In genomic region chr10:69101988-69102387, GRCm38 (mm10) we compare ENCODE assay signal across 9 mouse cellular contexts. TPM values are rescaled to one million over a fixed set of nuclear protein-coding genes. Genes with fewer than 3 reads are reported as not detected.
DNase-seq lines count a peak whose midpoint lies in the region; ATAC-seq and TF ChIP-seq lines count a peak whose summit lies in the region.
"Had no signal": no experiment of that assay in that cellular context is flagged by ENCODE, and none has a peak within 500 bp of the region (broad histone marks: within the 10 kb centered on the region; RNA-seq: fewer than 3 reads in every experiment).

No protein-coding gene starts in this region.

- H3K4me1 ChIP-seq in heart, postnatal 0 days (ENCODE audit: control insufficient read depth, insufficient read depth), result peaks cover 10% of the 10 kb centered on the region
- H3K4me1 ChIP-seq in CH12.LX (ENCODE audit: control insufficient read depth in 1 of 2, insufficient read depth in 2 of 2), result no peaks in the 10 kb centered on the region
- H3K4me1 ChIP-seq in limb, embryonic 11.5 days (ENCODE audit: control insufficient read depth, insufficient read depth, low read length), result no peaks in the 10 kb centered on the region
- H3K4me1 ChIP-seq: limb, embryonic 12.5 days had no signal

- peak; percentile 14 for DNase-seq in heart, postnatal 0 days (ENCODE audit: low spot score)
- DNase-seq in heart, adult 9 months (ENCODE audit: low spot score in 2 of 2), result no peak
- DNase-seq in CH12.LX (ENCODE audit: extremely low read depth), result peak; percentile 56
- DNase-seq in adrenal gland, postnatal 36 days, result peak; percentile 15 to 30
- DNase-seq in kidney, adult 8-10 months, result peak; percentile 41 to 81
- peak; percentile 67 for DNase-seq in limb, embryonic 11.5 days (ENCODE audit: low spot score)
- DNase-seq in right cerebral cortex, postnatal 25 days, result peak; percentile 17
- DNase-seq in urinary bladder, postnatal 4 days (ENCODE audit: low spot score in 2 of 2), result no peak

- no peak for ATAC-seq in heart, postnatal 0 days (ENCODE audit: insufficient read depth, low read depth)
- ATAC-seq in limb, embryonic 11.5 days (ENCODE audit: insufficient number of reproducible peaks, low FRiP score, low TSS enrichment, low read depth), result no peak

- dilution Hi-C loops in CH12.LX (cut with MboI; ENCODE audit: extremely low pct_ligation_motif_present, extremely low pct_unique_long_range_greater_than_20kb, low sequenced_read_pairs), result no loop called here

- no peak overlapping the region for H3K27ac ChIP-seq in heart, postnatal 0 days (ENCODE audit: low read depth)
- H3K27ac ChIP-seq in CH12.LX (ENCODE audit: insufficient read depth, low read depth), result no peak overlapping the region
- H3K27ac ChIP-seq in limb, embryonic 11.5 days (replicated peaks; ENCODE audit: low read depth, low read length), result no peak overlapping the region
- H3K27ac ChIP-seq: limb, embryonic 12.5 days had no signal

- in situ Hi-C loops in CH12.LX (cut with MboI; ENCODE audit: low pct_ligation_motif_present, low pct_unique_long_range_greater_than_20kb, low sequenced_read_pairs), result no loop called here

- no peak overlapping the region for H3K4me2 ChIP-seq in heart, postnatal 0 days (ENCODE audit: low read depth, low read length)
- H3K4me2 ChIP-seq in CH12.LX (ENCODE audit: insufficient read depth, low read depth, poor library complexity, severe bottlenecking), result no peak overlapping the region
- H3K4me2 ChIP-seq in limb, embryonic 11.5 days (ENCODE audit: low read depth, severe bottlenecking), result no peak overlapping the region
- H3K4me2 ChIP-seq: limb, embryonic 12.5 days had no signal

- H3K9me3 ChIP-seq in heart, postnatal 0 days (replicated peaks; ENCODE audit: control insufficient read depth, low read length), result no peaks in the 10 kb centered on the region; the same call in 1 of the 2 replicates
- peaks cover 4% of the 10 kb centered on the region for H3K9me3 ChIP-seq in CH12.LX (replicated peaks; ENCODE audit: low read length)
- 0 out of 2 replicates have a peak, but pooled peaks cover 3% of the 10 kb centered on the region for H3K9me3 ChIP-seq in limb, embryonic 11.5 days (ENCODE audit: control insufficient read depth, low read length)
- H3K9me3 ChIP-seq: limb, embryonic 12.5 days had no signal

- TF ChIP-seq EP300 in heart, postnatal 0 days (IDR thresholded peaks at IDR 0.05; ENCODE audit: low read depth), result no peak
- no peak for TF ChIP-seq EP300 in CH12.LX (IDR thresholded peaks at IDR 0.05; ENCODE audit: low read length)

- peak; percentile 21 for TF ChIP-seq RAD21 in CH12.LX (IDR thresholded peaks at IDR 0.05; ENCODE audit: low read depth, low read length)

- no peak overlapping the region for H3K9ac ChIP-seq in heart, postnatal 0 days (replicated peaks; ENCODE audit: low read depth, low read length)
- no peak overlapping the region for H3K9ac ChIP-seq in CH12.LX (ENCODE audit: insufficient read depth, low read depth)
- no peak overlapping the region for H3K9ac ChIP-seq in limb, embryonic 11.5 days (ENCODE audit: low read length)
- H3K9ac ChIP-seq: limb, embryonic 12.5 days had no signal

- peak; percentile 52 for TF ChIP-seq CTCF in heart, postnatal 0 days (IDR thresholded peaks at IDR 0.05; ENCODE audit: low read depth)
- TF ChIP-seq CTCF in CH12.LX (conservative IDR thresholded peaks at IDR 0.05 in 1 of 2, IDR thresholded peaks at IDR 0.05 in 1 of 2; ENCODE audit: low read depth in 2 of 2, low read length in 2 of 2), result peak; percentile 57 to 66

- TF ChIP-seq POLR2A in CH12.LX (IDR thresholded peaks at IDR 0.05; ENCODE audit: low read depth, low read length), result no peak

- no peaks in the 10 kb centered on the region for H3K36me3 ChIP-seq in heart, postnatal 0 days (replicated peaks; ENCODE audit: control insufficient read depth, insufficient read depth, low read length)
- H3K36me3 ChIP-seq in CH12.LX (replicated peaks in 1 of 2; ENCODE audit: control insufficient read depth in 1 of 2, insufficient read depth in 1 of 2, low read length in 1 of 2), result no peaks in the 10 kb centered on the region
- H3K36me3 ChIP-seq in limb, embryonic 11.5 days (ENCODE audit: control insufficient read depth, insufficient read depth, low read length), result no peaks in the 10 kb centered on the region
- H3K36me3 ChIP-seq: limb, embryonic 12.5 days had no signal

- no peaks in the 10 kb centered on the region for H3K27me3 ChIP-seq in heart, postnatal 0 days (ENCODE audit: control insufficient read depth, insufficient read depth, low read length)
- H3K27me3 ChIP-seq in CH12.LX (replicated peaks), result no peaks in the 10 kb centered on the region
- no peaks in the 10 kb centered on the region for H3K27me3 ChIP-seq in limb, embryonic 11.5 days (ENCODE audit: control insufficient read depth, insufficient read depth, low read length)
- H3K27me3 ChIP-seq: limb, embryonic 12.5 days had no signal

- no peaks in the 10 kb centered on the region for H3K79me2 ChIP-seq in CH12.LX (replicated peaks; ENCODE audit: control insufficient read depth, extremely low read depth, insufficient read depth, poor library complexity, severe bottlenecking)

- 68% methylated on average over 4 of the region's 4 CpGs for WGBS in heart, postnatal 0 days
- 72% methylated on average over 4 of the region's 4 CpGs for WGBS in limb, embryonic 11.5 days

- no peak overlapping the region for H3K4me3 ChIP-seq in heart, postnatal 0 days (ENCODE audit: low read depth, low read length)
- H3K4me3 ChIP-seq in CH12.LX (replicated peaks in 1 of 3; ENCODE audit: low read depth in 2 of 3, low read length in 2 of 3, poor library complexity in 1 of 3), result no peak overlapping the region
- no peak overlapping the region for H3K4me3 ChIP-seq in limb, embryonic 11.5 days (ENCODE audit: low read depth, low read length)
- H3K4me3 ChIP-seq: limb, embryonic 12.5 days had no signal

TF ChIP-seq in CH12.LX, 34 proteins besides CTCF, POLR2A, EP300 and RAD21:
- TF ChIP-seq JUND (conservative IDR thresholded peaks at IDR 0.05; ENCODE audit: low read depth, low read length) (no peak), SMC3 (IDR thresholded peaks at IDR 0.05; ENCODE audit: low read depth, low read length) (peak; percentile 24; the same call in 1 of the 2 replicates)

RNA-seq across cellular contexts. Expression of gene Rhobtb1, which starts 49.2 kb away (rescaled TPM):
- 29.9 and 49.4 TPM in 2 replicates for total RNA-seq in heart, postnatal 0 days (2014; rRNA removed; ENCODE audit: low replicate concordance)
- polyA plus RNA-seq in heart, postnatal 0 days (2015; fragmentation: Nextera tagmentation; extraction: Ambion mirVana), result 30.7 and 38.4 TPM in 2 replicates
- 12.2 and 13.3 TPM in 2 replicates for total RNA-seq in CH12.LX (2012; rRNA removed)
- 2.7 and 3.4 TPM in 2 replicates for total RNA-seq in CH12.LX (2014; rRNA removed)
- polyA plus RNA-seq in CH12.LX (2012; ENCODE audit: insufficient read length, low read depth), result 3.1 and 3.7 TPM in 2 replicates
- total RNA-seq in adrenal gland, postnatal 36 days (2021), result 10 to 100 TPM in 1 of 2 experiments, 1 to 10 TPM in 1; 7.5 to 11.1 TPM
- polyA plus RNA-seq in limb, embryonic 11.5 days (2014; fragmentation: Nextera tagmentation; extraction: Ambion mirVana), result 23.8 and 25.9 TPM in 2 replicates

Comparison
In these comparisons a context has a peak if more than half of its experiments do, and no peak if none do; other contexts are left out.
1. DNase-seq: peak in heart, postnatal 0 days (single experiment), CH12.LX (single experiment), adrenal gland, postnatal 36 days (2 of 2), kidney, adult 8-10 months (2 of 2), limb, embryonic 11.5 days (single experiment) and right cerebral cortex, postnatal 25 days (single experiment); none in heart, adult 9 months (0 of 2) and urinary bladder, postnatal 4 days (0 of 2).